Mouse (Mus musculus) spleen, postnatal 36 days (tissue): Measurements from ENCODE around the gene Gm6525.

Source experiments
- DNase-seq, 2 experiments: peaks; one replicate each; pipeline ENCODE4 v3.0.0; 2022; ENCODE audit warnings: low spot score in 2 of 2, mixed read lengths in 1 of 2

Gene Gm6525

GRCm38 (mm10) chr3:84169393-84170005, 4.4 kb upstream of the Gm6525 start:
- no peak for DNase-seq

- DNase-seq: no peak
Measured at GRCm38 (mm10) chr3:84172406-84172805, 1.5 kb upstream of the Gm6525 start.

DNA sequence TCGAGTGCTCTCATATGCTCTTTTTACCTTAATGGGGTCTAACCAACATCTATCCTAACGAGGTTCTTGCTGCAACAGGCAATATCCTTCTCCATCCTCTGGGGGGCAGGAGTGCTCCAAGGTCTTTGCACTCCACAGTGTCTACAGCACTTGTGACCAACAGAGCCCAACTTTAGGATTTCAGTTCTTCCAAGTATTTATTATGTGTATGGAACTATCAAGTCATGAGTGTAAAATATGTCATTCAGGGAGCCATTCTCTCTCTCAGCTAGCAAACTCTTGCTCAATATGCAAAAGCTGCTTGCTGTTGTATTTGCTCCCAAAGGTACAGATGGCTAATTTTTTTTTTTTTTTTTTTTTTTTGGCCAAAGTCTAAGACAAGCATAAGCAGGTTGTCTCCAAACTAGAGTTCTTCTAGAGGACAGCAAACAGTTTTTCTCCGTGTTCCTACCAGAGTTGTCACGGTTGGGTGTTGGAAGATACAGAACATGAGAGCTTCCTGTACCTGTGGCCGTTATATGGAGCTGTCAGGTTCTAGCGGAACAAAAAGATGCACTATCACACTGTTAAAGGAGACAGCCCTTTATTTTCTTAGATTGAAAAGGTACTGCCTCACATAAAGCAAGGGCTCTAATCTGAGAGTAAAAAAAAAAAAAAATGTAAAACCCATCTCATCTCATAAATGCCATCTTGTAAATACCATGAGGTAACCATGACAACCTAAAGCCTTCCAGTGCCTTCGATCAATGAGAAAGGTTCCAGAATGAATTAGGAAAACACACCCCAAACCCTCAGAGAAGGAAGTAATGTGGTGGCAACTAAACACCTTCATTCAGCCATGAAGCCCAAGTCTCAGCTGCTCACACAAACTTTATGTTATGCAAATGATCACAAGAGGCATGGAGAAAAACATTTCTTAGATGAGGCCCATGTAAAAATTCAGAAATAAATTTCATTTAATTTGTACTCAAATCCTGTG, 1.7 kb downstream of the Gm6525 start:
- DNase-seq: peak; percentile 58 to 61

- no peak for DNase-seq
Measured at GRCm38 (mm10) chr3:84177834-84178233, 3.9 kb downstream of the Gm6525 start.

DNA sequence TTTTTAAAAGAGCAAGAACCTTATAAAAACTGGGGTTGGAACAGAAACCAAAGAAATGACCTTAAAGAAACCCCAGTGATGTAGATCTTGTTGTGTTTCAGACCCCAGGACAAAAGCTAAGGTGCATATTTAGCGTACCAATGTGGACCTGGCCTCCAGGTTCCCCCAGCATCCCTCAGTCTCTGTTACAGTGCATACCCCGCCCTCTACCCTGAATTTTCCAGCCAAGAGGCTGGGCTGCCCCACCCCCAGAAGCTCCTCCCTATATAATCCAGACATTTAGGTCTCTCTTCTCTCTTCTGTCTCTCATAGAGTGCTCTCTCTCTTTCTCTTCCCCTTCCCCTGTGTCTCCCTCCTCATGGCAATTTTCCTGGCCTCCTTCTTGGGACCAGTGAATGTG, 6.4 kb downstream of the Gm6525 start:
- DNase-seq: no peak

DNA sequence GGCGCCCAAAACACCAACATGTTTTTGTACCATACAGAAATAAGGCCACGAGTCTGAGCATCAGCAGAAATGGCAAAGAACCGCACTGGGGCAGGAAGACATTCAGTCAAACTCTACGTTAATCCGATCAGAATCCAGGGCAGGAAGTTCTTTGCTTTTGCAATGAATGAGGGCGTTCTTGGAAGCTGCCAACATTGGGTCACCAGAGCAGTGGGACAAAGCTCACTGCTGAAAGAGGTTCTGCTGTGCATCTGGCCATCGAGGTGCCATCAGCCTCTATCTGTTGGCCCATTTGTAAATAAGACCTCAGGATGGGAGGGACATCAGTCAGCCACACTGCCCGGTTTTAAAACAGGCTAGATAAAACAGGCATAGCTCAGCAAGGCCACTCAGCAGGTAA, 7.2 kb downstream of the Gm6525 start:
- no peak for DNase-seq

DNA sequence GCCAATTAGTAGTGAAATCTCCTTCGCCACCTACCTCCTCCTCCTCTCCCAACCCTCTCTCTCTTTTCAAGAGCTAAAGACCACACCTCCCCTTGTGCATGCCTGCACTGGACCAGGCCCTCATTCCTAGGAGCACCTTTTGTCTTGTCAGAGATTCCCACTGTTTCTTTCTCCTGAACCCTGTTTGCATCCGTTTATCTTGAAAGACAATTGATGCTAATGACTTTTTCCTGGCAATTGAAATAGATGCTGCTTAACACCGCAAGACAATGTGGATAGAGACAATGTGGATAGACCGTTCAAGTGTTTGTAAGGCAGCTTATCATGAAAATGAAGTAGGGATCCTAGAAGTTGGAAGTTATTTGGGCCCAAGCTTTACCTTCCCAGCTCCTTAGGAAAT, 7.8 kb downstream of the Gm6525 start:
- DNase-seq: no peak

- DNase-seq: no peak
Measured at GRCm38 (mm10) chr3:84189629-84190173, 15.8 kb downstream of the Gm6525 start.

DNA sequence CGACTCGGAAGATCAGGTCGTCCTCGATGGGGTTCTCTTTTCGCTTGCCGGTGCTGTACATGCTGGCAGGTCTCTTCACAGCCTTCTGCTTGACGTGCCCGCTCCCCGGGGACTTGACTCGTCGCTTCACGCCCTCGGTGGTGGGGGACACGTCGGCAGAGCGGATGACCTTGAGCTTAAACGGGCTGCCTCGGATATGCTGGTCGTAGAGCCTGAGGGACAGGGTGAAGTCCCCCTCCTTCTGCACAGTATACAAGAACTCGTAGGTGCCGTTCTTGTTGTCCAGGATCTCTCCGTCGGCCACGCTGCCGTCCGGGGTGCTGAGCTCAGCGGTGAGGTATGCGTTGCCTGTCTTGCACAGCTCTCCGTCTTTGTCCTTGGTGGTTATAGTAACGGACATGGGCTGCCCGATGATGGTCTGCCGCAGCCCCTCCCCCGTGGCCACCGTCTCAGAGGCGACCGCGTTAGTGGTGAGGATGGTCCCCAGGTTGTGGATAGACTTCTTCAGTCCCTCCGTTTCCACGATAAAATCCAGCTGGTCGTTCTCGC, 16.7 kb downstream of the Gm6525 start:
- peak; percentile 29 to 30 for DNase-seq

- DNase-seq: no peak
Measured at GRCm38 (mm10) chr3:84191141-84191881, 17.4 kb downstream of the Gm6525 start.

DNA sequence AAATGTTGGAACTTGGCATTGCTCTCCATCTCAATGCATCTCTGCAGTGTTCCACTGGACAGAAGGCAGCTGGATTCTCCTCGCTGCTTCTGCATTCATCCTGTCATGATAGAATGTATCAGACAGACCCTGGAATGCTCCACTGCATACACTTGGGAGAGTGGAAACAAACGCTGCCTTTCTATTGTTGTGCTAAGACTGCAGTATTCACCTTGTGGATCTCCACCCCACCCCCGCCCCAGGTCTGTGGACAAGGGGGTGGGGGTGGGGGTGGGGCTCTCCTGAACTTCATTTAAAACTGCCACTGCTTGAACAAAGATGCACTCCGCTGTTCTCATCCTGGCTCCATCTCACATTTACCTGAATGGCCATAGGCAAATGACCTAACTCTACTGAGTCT, 20.0 kb downstream of the Gm6525 start:
- DNase-seq: no peak

- no peak for DNase-seq
Measured at GRCm38 (mm10) chr3:84198229-84198628, 24.3 kb downstream of the Gm6525 start.

- DNase-seq: no peak
Measured at GRCm38 (mm10) chr3:84199516-84199915, 25.6 kb downstream of the Gm6525 start.

- DNase-seq: no peak
Measured at GRCm38 (mm10) chr3:84200559-84201420, 26.9 kb downstream of the Gm6525 start.

DNA sequence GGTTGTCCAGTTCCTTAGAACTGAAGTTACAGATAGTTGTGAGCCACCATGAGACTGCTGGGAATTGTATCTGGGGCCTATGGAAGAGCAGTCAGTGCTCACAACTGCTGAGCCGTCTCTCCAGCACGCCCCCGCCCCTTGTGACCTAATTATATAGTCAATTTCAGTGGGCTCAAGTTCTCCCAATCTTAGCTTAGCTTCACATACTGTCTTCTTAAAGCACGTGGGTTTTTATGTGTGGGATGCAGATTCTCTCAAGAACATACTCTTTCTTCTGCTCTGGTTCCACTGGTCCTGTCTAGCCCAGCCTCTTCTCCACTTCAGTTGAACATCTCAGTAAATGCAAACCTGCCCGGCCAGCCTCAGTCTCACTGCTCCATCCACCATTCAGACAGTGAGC, 30.7 kb downstream of the Gm6525 start:
- no peak for DNase-seq

DNA sequence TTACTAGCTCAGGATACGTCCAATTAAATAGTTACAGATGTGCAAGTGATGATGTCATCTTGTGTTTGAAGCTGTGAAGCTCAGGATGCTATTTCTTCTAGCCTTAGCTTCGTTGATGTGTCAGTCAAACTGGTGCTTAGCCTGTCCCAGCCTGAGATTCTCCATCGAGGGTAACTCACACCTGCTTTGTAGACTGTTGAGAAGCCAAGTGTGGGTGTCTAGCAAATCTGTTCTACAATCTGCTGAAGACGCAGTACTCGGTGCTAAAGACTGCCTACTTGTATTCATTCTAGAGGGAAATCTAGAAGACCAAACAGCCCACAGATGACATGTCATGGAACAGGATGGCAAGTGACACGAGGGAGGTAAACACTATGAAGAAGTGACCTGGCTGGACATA, 31.7 kb downstream of the Gm6525 start:
- DNase-seq: no peak

DNA sequence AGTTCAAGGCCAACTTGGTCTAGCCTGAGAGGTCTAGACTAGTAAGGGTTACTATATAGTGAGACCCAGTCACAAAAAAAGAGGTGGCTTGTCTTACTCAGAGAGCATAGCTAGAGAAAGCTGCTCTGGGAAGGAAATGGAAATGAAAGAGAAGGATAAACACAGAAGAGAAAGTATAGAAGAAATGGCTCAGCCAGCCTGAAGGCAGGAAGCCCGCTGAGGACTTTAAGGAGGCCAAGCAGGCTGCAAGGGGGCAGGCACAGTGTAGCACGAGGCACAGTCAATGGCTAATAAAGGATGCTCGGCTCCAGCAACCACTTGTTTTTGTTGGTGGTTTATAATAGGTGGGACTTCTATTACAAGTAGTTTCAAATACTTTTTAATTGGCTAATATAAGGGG, 32.2 kb downstream of the Gm6525 start:
- no peak for DNase-seq

DNA sequence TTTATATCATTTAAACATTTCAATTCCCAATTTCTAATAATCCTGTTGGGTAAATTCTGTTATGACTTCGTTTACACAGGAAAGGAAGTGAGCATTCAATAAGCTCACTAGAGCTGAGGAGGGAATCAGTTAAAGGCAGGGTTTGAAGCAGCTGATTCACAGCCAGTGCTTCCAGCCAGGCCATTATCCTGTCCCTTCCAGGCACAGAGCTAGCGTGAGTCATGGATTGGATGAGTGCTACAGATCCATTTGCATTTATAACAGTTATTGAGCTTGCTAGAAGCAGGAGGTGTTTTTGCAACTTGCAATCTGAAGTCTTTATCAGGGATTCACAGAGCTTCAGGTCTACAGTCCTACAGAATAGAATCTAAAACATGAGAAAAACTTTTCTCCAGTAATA, 33.5 kb downstream of the Gm6525 start:
- no peak for DNase-seq

DNA sequence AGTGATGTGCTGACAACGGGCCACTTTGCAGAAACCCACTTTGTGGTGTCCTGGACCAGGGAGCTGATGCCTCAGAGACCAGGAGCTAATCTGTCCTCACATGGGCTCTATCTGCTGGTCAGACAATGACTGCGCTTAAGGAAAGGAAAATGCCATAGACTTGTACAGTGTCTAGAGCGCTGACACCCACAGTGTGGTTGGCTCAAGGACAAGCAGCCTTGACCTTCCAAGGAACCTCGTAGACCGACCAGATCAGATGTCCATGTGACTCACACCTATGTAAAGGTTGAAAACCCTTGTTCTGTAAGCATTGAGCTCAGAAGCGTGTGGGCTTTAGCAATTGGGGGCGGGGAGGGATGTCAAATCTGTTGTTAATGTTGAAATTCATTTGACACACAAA, 34.6 kb downstream of the Gm6525 start:
- no peak for DNase-seq

DNA sequence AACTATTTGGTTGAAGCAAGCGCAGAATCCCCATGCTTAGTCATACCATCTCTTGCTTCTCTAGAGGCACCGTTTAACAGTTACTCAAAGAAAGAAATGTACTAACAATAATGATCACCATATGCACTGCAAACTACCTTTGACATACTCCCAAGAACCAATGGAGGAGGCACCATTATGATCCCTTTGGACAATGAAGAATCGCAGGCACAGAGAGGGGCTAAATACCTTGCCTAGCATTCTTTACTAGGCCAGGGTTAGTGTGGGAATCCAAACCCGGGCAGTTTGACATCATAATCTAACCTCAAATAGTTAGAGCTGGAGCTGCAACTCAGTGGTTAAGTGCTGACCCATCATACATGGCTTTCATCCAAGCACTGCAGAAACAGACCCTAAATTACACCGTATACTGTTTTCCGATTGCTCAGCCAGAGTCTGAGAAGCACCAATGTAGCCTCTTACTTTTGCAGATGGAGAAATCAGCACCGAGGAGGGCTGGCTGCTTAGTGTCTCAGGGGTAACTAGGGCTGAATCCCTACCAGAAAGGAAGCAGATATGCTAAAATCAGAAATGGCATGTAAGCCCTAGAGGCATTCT, 35.1 kb downstream of the Gm6525 start:
- DNase-seq: no peak
